Comparison of ENCODE assay signal across 10 mouse cellular contexts in the genomic region with DNA sequence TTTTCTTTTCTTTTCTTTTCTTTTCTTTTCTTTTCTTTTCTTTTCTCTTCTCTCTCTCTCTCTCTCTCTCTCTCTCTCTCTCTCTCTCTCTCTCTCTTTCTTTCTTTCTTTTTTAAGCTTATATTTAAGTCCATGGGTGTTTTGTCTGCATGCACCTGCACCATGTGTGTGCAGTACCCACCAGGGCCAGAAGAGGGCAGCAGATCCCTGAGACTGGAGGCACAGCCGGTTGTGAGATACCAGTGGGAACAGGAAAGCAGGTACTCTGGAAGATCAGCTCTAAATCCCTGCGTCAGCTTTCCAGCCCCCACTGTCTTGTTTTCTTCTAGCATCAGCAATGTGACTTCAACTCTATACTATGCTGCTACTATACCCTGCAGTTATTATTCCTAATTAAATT. TPM values are rescaled to one million over a fixed set of nuclear protein-coding genes. Genes with fewer than 3 reads are reported as not detected.
A peak's percentile ranks its signal among the peaks of the same experiment; 100 is the strongest.
DNase-seq lines count a peak whose midpoint lies in the region; ATAC-seq and TF ChIP-seq lines count a peak whose summit lies in the region.
"Had no signal": no experiment of that assay in that cellular context is flagged by ENCODE, and none has a peak within 500 bp of the region (broad histone marks: within the 10 kb centered on the region; RNA-seq: fewer than 3 reads in every experiment).

No protein-coding gene starts in this region.

- 33% methylated on average over 2 of the region's 2 CpGs for WGBS in neural tube, embryonic 15.5 days
- 50% methylated on average over 2 of the region's 2 CpGs for whole genome bisulfite sequencing in bone marrow, adult 2 months
- WGBS in neural tube, embryonic 11.5 days = 40% methylated on average over 2 of the region's 2 CpGs

- H3K4me3 ChIP-seq in neural tube, embryonic 15.5 days (replicated peaks) = no peak overlapping the region
- no peak overlapping the region for H3K4me3 ChIP-seq in bone marrow, adult 2 months (replicated peaks; ENCODE audit: control insufficient read depth, low read depth, low read length)
- no peak overlapping the region for H3K4me3 ChIP-seq in neural tube, embryonic 11.5 days (ENCODE audit: low read depth, low read length)
- H3K4me3 ChIP-seq: embryonic facial prominence, embryonic 12.5 days; limb, embryonic 15.5 days had no signal

- H3K4me1 ChIP-seq in neural tube, embryonic 15.5 days = peaks cover 12% of the 10 kb centered on the region
- H3K4me1 ChIP-seq in bone marrow, adult 2 months (ENCODE audit: control insufficient read depth, insufficient read depth, low read length) = peaks cover 3% of the 10 kb centered on the region
- H3K4me1 ChIP-seq in neural tube, embryonic 11.5 days (ENCODE audit: control insufficient read depth, insufficient read depth, low read length) = no peaks in the 10 kb centered on the region

- ATAC-seq in neural tube, embryonic 15.5 days (ENCODE audit: low FRiP score) = no peak
- ATAC-seq in neural tube, embryonic 11.5 days (ENCODE audit: insufficient read depth, low FRiP score, low TSS enrichment) = no peak

- TF ChIP-seq POLR2A in bone marrow, adult 2 months (IDR thresholded peaks at IDR 0.05; ENCODE audit: borderline replicate concordance, control insufficient read depth, low read depth, low read length) = no peak

- no peak overlapping the region for H3K9ac ChIP-seq in neural tube, embryonic 15.5 days (replicated peaks)
- H3K9ac ChIP-seq in neural tube, embryonic 11.5 days (ENCODE audit: low read length) = no peak overlapping the region
- H3K9ac ChIP-seq: embryonic facial prominence, embryonic 12.5 days; limb, embryonic 15.5 days had no signal

- no peaks in the 10 kb centered on the region for H3K36me3 ChIP-seq in neural tube, embryonic 15.5 days
- no peaks in the 10 kb centered on the region; the same call in 1 of the 2 replicates for H3K36me3 ChIP-seq in neural tube, embryonic 11.5 days (ENCODE audit: control insufficient read depth, insufficient read depth, low read length)
- H3K36me3 ChIP-seq: embryonic facial prominence, embryonic 12.5 days; limb, embryonic 15.5 days had no signal

- H3K9me3 ChIP-seq in neural tube, embryonic 15.5 days (replicated peaks) = no peaks in the 10 kb centered on the region
- H3K9me3 ChIP-seq in neural tube, embryonic 11.5 days (ENCODE audit: control insufficient read depth, low read length) = no peaks in the 10 kb centered on the region
- H3K9me3 ChIP-seq: embryonic facial prominence, embryonic 12.5 days; limb, embryonic 15.5 days had no signal

- no peak overlapping the region for H3K27ac ChIP-seq in neural tube, embryonic 15.5 days (replicated peaks)
- H3K27ac ChIP-seq in bone marrow, adult 2 months (ENCODE audit: control insufficient read depth, insufficient read depth, low read depth, low read length, poor library complexity) = no peak overlapping the region
- H3K27ac ChIP-seq in neural tube, embryonic 11.5 days (ENCODE audit: low read depth, low read length) = no peak overlapping the region
- H3K27ac ChIP-seq: embryonic facial prominence, embryonic 12.5 days; limb, embryonic 15.5 days had no signal

- DNase-seq in gastrocnemius, adult 18-20 months (ENCODE audit: low spot score) = peak; percentile 27
- no peak for DNase-seq in gastrocnemius, adult 8-10 months (ENCODE audit: low spot score in 2 of 2)
- peak; percentile 89 for DNase-seq in neural tube, embryonic 10.5 days (ENCODE audit: extremely low spot score, low spot score)
- peak; percentile 86 for DNase-seq in kidney, postnatal 10 days
- peak; percentile 78 for DNase-seq in neural tube, embryonic 11.5 days (ENCODE audit: low spot score)
- no peak for DNase-seq in layer of hippocampus, adult 9-10 months (ENCODE audit: low spot score)

- TF ChIP-seq CTCF in bone marrow, adult 2 months (IDR thresholded peaks at IDR 0.05; ENCODE audit: control insufficient read depth, insufficient read depth, low read length) = peak; percentile 99

- H3K4me2 ChIP-seq in neural tube, embryonic 15.5 days = no peak overlapping the region
- no peak overlapping the region for H3K4me2 ChIP-seq in neural tube, embryonic 11.5 days (ENCODE audit: low read depth)
- H3K4me2 ChIP-seq: embryonic facial prominence, embryonic 12.5 days; limb, embryonic 15.5 days had no signal

- no peaks in the 10 kb centered on the region for H3K27me3 ChIP-seq in neural tube, embryonic 15.5 days (replicated peaks)
- H3K27me3 ChIP-seq in neural tube, embryonic 11.5 days (ENCODE audit: control insufficient read depth, insufficient read depth, low read length) = no peaks in the 10 kb centered on the region
- H3K27me3 ChIP-seq: embryonic facial prominence, embryonic 12.5 days; limb, embryonic 15.5 days had no signal

RNA-seq across cellular contexts. Expression of gene Trmu, which starts 34.5 kb away (rescaled TPM):
- total RNA-seq in gastrocnemius, adult 18-20 months (2021) = 1 to 10 TPM; 8.2 to 9.4 TPM
- total RNA-seq in gastrocnemius, adult 8-10 months (2022) = 10 to 100 TPM in 2 of 4 experiments, 1 to 10 TPM in 2; 7.7 to 14.1 (median 9.8) TPM
- 50.9 and 51.9 TPM in 2 replicates for polyA plus RNA-seq in neural tube, embryonic 15.5 days (2015; fragmentation: Nextera tagmentation; extraction: Ambion mirVana)
- 15.3 and 40.4 TPM in 2 replicates for polyA plus RNA-seq in bone marrow, adult 2 months (2011; ENCODE audit: insufficient read depth, insufficient read length, low replicate concordance, missing spikeins)
- 32.4 and 34.0 TPM in 2 replicates for polyA plus RNA-seq in neural tube, embryonic 11.5 days (2014; fragmentation: Nextera tagmentation; extraction: Ambion mirVana)

RNA-seq across cellular contexts. Expression of gene Gtse1, which starts 54.1 kb away (rescaled TPM):
- under 1 TPM; 0.07 to 0.09 TPM for total RNA-seq in gastrocnemius, adult 18-20 months (2021)
- total RNA-seq in gastrocnemius, adult 8-10 months (2022) = under 1 TPM in 1 of 4 experiments, not detected in 3; 0.13 TPM
- polyA plus RNA-seq in neural tube, embryonic 15.5 days (2015; fragmentation: Nextera tagmentation; extraction: Ambion mirVana) = 3.5 and 8.4 TPM in 2 replicates
- 16.0 and 20.8 TPM in 2 replicates for polyA plus RNA-seq in bone marrow, adult 2 months (2011; ENCODE audit: insufficient read depth, insufficient read length, low replicate concordance, missing spikeins)
- 37.1 and 40.3 TPM in 2 replicates for polyA plus RNA-seq in neural tube, embryonic 11.5 days (2014; fragmentation: Nextera tagmentation; extraction: Ambion mirVana)

Comparison
In these comparisons a context has a peak if more than half of its experiments do, and no peak if none do; other contexts are left out.
1. DNase-seq: peak in gastrocnemius, adult 18-20 months (single experiment), neural tube, embryonic 10.5 days (single experiment), kidney, postnatal 10 days (single experiment) and neural tube, embryonic 11.5 days (single experiment); none in gastrocnemius, adult 8-10 months (0 of 2) and layer of hippocampus, adult 9-10 months (single experiment).